Mouse (Mus musculus): ENCODE measurements around the gene Tecpr2. TPM values are rescaled to one million over a fixed set of nuclear protein-coding genes. Genes with fewer than 3 reads are reported as not detected.

The Tecpr2 gene
- total RNA-seq, 2 experiments from 2014 or later: 4.5 to 5.5 TPM

DNA sequence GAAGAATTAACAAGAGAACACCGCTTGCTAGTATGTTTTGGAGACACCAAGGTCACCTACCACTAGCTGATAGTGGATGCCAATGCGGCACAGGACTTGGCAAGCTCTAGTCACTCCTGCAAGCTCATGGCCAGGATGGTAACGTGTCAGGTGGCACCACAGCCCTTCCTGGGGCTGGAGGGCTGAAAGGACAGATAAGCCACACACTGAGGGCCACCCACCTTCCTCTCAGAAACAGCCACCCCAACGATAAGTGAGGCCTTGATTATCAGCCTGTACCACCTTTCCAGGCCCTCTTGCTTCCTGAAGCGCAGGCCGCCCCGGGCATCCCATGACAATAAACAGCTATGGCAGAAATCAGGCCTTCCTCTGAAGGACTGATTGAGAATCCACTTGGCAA is 85.2 kb downstream of the Tecpr2 start:
- peak; percentile 87 for ATAC-seq (replicated peaks; ENCODE audit: low FRiP score, low TSS enrichment, poor library complexity, severe bottlenecking)

DNA sequence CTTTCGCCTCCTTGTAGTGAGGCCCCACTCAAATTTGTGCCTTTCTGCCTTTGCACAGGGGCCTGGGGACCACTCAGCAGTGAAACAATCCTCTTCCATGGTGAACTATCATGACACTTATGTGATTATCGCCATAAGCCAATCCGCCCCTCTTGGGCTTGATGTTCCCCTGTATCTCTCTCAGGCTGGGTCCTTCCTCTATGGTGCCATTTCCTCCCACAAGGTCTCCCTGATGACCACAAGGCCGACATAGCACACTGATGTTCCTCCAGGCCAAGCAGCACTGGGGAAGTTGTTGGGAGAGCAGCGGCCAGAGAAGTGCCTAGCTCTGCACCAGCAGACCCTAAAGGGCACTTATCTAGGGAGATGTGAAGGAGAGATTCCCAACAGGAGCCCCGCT is 85.7 kb downstream of the Tecpr2 start:
- peak; percentile 9; the same call in 1 of the 2 replicates for ATAC-seq (replicated peaks; ENCODE audit: low FRiP score, low TSS enrichment, poor library complexity, severe bottlenecking)

DNA sequence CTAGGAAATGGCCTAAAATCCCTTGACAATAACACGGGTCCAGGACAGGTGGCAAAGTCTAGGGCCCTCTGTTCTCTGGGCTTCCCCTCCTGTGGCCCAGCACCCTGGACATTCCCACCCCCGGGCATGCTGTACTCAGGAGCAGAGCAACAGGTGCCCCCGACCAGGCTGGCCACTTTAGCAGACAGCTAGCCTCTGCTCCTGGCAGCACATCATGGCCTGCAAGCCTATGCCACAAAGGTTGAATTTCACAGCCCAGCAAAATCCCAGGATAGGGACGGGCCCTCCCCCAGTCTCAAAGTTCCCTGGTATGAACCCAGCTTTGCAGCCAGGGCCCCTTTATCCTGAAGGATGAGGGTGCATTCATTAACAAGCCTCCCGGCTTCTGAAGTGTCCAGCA is 86.3 kb downstream of the Tecpr2 start:
- ATAC-seq (replicated peaks; ENCODE audit: low FRiP score, low TSS enrichment, poor library complexity, severe bottlenecking): no peak

DNA sequence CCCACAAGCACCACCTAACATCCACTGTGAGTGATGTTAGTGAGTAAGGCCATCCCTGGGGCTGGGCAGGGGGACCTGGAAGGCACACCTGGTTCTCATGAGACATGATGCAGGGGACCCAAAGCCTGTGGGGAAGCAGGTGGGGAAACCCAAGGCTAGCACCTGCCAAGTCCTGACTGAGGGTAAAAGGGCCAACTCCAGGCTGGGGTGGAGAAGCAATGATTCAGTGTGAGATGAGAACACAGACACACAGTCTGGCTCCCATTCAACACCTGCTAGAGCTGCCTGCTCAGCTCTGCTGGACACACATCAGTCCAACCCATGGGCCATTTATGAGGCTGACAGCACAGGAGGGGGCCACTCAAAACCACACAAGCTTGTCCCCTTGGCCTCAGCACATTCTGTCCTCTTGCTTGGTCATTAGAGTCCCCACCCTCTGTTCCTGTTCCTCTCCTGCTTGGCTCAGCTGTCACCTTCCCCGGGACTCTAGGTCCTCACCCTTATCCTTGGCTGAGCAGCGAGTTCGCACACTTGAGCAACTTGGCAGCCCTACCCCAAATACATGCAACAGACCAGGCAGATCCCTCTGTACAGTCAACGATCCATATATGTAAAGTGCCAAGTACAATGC is 86.9 kb downstream of the Tecpr2 start:
- ATAC-seq (replicated peaks; ENCODE audit: low FRiP score, low TSS enrichment, poor library complexity, severe bottlenecking): no peak

DNA sequence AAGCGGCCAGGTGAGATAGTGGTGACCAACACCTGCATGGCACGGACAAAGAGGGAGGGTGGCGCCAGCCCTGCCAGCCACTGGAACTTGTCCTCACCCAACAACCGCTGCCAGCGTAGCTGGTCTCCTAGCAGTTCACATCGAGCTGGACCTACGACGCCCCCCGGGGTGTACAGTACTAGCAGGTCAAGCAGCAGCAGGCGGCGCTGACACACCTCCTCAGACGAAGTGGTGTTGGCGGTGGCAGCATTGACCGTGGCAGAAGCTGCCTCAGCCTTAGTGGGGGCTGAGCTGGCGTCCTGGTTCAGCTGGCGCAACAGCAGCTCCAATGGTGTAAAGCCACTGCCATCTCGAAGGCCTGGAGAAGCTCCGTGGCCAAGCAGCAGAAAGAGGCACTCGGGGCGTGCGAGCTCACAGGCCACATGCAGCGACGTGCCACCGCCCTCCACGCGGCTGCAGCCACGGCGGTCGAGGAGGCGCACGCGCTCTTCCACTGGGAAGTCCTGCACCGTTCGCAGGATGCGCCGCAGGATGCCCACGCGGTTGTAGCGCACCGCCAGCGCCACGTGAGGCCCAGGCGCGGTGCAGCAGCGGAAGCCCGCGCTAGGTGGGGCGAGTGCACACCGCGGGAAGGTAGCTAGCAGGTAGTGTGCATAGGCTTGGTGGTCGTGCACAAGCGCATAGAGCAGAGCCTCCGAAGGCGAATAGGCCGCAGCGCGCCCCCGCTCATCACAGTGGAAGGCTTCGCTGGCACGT is 87.7 kb downstream of the Tecpr2 start:
- ATAC-seq (replicated peaks; ENCODE audit: low FRiP score, low TSS enrichment, poor library complexity, severe bottlenecking): no peak

DNA sequence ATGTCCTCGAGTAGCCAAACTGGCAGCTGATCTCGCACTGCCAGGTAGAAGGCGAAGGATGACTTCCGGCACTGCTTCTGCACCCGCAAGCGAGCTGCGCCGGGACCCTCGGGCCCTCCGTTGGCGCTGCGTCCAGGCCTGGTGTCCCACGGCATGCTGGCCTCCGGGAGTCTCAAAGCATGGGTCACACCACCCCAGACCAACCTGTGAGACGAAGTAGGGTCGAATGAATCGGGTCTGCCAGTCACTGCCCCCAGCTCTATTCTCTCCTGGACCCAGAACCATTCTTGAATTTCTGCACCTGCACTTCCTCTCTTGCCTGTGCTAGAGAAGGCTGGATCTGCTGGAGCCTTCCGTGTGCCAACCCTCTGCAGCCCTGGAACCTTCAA is 88.3 kb downstream of the Tecpr2 start:
- no peak for ATAC-seq (replicated peaks; ENCODE audit: low FRiP score, low TSS enrichment, poor library complexity, severe bottlenecking)

DNA sequence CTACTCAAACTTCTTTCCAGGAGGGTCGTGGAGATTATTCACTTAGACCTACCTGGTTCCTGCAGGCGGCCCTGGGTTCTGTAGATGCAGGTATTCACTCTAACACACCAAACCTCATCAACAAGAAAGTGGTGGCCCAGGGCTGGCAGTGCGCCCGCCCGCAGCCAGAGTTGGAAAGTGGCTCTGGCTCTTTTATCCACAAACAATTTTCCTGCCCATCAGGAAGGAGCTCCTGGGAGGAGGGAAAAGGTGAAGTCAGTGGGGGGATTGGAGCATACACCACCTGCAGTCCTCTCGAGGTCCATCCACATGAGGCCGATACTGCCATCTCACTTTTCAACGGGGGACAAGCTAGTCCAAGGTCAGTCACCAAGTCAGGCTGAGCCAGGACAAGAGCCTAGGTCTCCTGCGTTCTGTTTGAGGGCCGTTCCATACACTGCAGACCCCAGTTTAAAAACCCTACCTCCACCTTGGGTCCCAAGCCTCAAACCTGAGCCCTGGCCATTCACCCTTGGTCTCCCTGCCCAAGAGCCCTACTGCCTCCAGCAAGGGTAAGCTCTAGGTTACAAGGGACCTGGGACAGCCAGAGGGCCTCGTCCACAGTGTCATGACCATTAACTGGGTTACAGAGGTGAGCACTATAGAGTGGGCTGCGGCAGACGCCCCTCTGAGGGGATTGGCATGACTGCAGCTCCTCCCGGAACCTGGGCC is 89.0 kb downstream of the Tecpr2 start:
- ATAC-seq (replicated peaks; ENCODE audit: low FRiP score, low TSS enrichment, poor library complexity, severe bottlenecking): no peak

DNA sequence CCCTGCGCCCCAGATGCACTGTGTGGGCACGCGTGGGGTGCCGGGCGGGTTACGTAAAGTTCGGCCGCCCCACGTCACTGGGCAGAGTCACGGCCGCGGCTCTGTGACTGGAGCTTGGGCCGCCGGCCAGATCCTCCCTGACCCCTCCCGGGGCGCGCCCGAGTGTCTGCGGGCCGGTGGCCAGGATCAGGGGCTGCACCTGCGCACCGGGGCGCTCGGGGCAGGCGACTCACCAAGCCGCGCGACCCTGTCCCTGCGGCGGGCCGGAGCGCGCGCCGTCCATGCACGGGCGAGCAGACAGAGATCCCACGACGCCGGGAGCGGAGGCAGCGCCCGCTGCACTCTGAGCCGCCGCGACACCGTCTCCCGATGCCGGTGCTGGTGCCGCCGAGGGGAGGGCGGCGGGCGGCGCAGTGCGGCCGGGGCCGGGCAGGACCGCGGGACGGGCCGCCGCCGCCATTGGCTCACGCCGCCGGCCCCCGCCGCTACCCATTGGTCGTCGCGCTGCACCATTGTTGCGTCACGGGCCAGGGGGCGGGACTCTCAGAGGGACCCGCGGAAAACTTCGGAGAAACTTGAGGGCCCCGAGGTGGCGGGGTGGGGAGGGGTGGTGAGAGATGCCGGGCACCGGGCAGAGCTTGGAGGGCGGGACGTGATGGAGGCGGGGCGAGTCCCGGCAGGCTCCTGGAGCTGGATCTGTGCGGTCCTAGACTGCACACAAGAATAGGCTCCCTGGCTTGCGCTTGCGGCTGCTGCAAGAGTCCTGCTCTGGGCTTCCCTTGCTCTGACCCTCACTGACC is 89.7 kb downstream of the Tecpr2 start, which contains the start of gene Ankrd9:
Gene Ankrd9, minus strand, starts transcription at position 434 of the 800 bp plus-strand sequence.
- ATAC-seq (replicated peaks; ENCODE audit: low FRiP score, low TSS enrichment, poor library complexity, severe bottlenecking): peak; percentile 74

DNA sequence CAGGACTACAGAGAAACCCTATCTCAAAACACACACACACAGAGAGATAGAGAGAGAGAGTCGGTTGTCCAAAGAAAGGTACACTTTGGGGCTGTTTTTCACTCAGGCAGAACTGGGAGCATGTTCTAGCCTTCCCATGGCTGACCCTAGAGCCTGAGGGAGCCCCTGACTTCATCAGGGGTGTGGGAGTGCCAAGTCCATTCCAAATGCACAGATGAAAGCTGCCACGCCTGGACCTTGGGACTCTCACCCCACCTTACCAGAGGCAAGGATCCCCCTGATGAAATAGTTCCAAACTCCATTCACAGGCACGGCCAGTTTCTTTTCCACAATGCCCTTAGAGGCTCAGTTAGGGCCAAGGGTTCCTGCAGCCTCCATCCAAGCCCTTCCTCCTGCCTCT is 90.7 kb downstream of the Tecpr2 start:
- ATAC-seq (replicated peaks; ENCODE audit: low FRiP score, low TSS enrichment, poor library complexity, severe bottlenecking): no peak

DNA sequence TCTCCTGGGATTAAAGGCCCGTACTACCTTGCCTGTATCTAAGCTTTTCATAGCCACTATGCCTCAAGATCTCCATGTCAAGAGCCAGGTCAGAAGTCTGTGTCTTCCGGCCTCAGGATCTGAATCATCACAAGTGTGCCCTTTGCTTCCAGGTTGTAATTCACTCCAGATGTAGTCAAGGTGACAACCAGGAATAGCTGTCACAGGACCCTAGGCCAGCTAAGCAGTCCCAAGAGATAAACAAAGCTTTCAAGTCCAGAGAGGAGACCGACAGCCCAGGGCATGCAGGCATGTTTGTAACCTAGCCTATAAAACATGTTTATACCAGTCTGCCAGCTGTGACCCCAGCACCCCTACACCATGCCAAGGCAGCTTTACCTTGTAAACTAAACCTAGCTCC is 92.7 kb downstream of the Tecpr2 start:
- ATAC-seq (replicated peaks; ENCODE audit: low FRiP score, low TSS enrichment, poor library complexity, severe bottlenecking): no peak

DNA sequence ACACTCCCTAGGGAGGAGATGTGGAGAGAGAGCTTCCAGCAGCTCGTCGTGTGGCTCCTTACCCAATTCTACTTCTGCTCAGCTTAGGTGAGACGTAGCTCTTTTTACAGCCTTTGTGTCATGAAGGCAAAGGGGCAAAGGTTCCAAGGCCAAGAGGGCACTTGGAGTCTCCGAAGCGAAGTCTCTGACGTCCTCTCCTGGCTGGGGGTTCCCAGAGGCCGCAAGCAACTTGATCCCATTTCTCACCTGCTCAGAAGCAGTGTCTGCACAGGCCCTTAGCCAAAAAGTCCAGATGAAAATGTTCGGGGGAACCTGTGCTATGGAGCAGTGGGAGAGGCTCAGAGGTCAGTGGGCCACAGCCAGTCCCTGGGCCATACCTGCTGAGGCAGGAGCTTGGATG is 94.0 kb downstream of the Tecpr2 start:
- ATAC-seq (replicated peaks; ENCODE audit: low FRiP score, low TSS enrichment, poor library complexity, severe bottlenecking): no peak

DNA sequence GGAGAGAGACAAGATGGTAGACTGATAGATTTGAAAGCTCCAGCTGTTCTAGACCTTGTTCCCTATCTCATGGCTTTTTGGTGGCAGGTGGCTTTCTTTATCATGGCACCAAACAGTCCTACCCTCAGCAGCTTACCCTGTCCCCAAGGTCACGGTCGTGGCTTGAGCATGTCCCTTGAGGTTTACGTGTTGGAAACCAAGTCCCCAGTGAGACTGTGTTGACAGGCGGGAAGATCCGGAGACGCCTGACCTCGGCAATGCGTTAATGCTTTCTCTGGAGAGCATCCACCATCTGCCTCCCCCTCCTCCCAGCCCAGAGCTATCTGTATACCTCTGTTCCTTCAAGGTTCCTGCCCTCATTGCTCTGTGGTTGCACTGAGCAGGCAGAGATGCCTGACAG is 94.7 kb downstream of the Tecpr2 start:
- no peak for ATAC-seq (replicated peaks; ENCODE audit: low FRiP score, low TSS enrichment, poor library complexity, severe bottlenecking)

DNA sequence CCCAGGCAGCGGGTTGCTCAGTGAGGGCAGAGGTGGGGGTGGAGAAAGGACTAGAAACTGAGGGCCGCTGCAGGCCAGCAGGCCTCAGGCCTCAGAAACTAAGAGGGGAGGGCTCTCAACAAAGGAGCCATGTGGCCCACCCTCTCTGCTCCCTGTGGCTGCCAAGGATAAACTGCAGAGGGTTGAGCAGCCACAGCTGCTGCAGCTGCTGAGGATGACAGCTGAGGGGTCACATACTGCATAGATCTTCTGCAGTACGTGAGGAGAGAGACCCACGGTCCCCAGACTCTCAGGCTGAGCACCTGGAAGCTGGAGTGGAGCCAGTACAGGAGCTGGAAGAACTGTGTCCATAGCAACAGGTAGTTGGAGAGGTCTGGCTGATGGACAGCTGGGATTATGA is 95.5 kb downstream of the Tecpr2 start:
- ATAC-seq (replicated peaks; ENCODE audit: low FRiP score, low TSS enrichment, poor library complexity, severe bottlenecking): no peak

DNA sequence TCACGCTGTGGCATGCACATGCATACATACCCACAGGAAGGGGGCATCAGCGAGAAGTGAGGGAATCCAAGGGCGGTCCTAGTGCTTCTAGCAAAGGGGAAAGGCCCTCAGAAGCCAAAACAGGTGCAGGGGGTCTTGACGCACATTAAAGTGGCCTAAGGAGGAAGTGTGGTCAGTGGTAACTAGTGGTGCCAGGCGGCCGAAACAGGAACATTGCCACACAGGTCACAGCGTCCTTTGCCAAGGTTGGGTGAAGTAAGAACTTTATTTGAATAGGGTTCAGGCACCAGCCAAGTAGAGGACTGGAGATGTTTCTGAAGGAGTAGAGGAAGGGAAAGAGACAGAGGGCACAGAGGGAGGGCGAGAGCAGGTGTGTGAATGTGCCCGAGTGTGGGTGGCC is 96.1 kb downstream of the Tecpr2 start:
- ATAC-seq (replicated peaks; ENCODE audit: low FRiP score, low TSS enrichment, poor library complexity, severe bottlenecking): no peak

DNA sequence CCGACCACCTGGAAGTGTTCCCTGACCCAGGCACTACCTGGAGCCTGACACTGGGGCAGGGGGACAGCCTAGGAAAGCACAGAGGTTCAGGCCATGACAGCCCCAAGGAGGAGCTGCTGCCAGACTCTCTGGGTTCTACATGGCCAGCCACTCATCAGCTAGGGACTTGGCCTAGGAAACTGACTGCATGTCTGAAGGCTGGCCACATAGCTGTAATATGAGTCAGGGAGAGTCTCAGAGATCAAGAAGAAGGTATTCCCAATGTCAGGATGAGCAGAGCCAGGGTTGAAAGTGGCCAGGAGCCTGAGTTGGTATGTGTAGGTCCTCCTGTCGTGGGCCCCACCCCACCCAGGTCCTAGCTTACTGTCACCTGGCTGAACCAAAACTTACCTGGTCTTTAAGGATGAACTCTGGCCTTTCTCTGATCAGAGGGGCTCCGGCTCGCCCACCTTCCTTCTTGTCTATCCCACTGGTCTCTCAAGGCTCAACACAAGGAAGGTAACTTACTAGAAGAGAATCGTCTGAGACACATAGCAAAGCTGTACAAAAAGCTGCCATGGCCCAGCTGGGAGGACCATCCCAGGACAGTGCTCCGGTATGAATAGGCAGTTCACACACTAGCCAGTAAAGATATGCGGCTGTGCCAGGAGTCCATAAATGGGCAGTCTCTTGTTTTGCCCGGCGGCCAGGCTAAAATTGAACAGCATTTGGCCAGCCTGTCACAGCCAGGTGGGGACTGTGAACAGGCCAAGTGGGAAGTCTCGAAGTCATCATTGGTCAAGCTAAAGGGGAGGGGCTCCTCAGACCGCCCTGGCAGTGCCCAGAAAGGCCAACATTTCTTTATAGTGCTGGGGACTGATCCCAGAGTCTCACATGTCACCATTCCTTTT is 97.7 kb downstream of the Tecpr2 start:
- no peak for ATAC-seq (replicated peaks; ENCODE audit: low FRiP score, low TSS enrichment, poor library complexity, severe bottlenecking)

DNA sequence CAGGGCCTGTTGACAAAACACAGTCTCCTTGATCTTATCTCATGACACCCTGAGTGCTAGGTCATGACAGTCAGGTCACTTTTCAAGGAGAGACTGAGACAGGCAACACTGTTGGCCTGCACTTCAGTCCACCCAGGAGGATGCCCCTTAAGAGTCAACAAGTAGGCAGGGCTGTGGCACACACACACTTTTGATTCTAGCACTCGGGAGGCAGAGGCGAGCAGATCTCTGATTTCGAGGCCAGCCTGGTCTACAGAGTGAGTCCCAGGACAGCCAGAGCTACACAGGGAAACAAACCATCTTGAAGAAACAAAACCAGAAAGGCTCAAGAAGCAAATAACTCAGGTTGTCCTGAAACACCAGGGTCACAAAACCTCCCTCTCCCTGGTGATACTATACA is 100.3 kb downstream of the Tecpr2 start:
- no peak for ATAC-seq (replicated peaks; ENCODE audit: low FRiP score, low TSS enrichment, poor library complexity, severe bottlenecking)

DNA sequence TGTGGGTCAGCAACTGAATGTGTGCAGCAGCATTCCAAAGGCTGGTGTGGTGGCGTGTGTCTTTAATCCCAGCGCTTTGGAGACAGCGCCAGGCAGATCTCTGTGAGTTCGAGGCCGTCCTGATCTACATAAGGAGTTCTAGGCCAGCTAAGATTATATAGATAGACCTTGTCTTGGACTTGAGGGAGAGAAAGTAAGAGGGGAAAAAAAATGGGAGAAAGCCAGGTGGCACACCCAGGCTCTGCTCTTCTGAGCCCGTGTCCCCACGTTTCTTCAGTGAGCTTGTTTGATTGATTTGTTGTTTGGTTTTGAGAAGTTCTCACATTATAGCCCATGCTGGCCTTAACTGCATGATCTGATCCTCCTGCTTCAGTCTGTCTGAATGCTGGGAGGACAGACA is 101.4 kb downstream of the Tecpr2 start:
- no peak for ATAC-seq (replicated peaks; ENCODE audit: low FRiP score, low TSS enrichment, poor library complexity, severe bottlenecking)

DNA sequence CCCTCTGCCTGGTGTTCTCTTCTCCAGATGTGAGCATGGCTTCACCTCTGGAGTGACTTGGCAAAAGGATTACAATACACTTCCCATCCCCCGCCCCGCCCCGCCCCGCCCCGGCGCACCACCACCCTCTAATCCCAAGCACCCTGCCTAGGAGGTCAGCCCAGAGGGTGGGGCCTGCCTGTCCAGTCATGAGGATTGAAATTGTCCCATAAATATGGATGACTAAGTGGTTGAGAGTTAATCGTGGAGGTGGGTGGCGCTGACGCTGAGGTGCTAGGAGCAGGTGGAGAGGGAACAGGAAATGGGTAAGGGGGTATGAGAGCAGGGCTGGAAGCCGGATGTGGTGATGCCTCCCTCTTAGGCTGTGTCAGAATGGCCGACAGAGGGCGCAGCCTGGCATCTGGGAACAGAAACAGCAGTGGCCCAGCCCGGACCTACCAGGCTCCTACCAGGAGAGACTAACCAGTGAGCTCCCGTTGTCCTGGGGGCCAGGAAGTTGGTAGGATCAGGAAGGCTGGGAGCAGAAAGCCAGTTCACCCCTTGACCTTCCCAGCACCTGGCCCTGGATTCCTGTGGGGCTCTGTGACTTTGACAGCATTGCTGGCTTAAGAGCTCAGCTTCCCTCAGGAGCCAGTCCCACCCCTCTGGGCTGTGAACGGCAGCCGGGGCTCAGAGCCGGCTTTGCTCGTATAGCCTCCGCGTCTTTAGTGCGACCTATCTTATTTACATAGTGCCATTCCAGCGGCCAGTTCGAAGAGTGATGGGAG is 102.5 kb downstream of the Tecpr2 start:
- peak; percentile 79 for ATAC-seq (replicated peaks; ENCODE audit: low FRiP score, low TSS enrichment, poor library complexity, severe bottlenecking)
